Mouse (Mus musculus) CH12.LX (cell line): ENCODE measurements around the gene Ubqlnl. TPM values are rescaled to one million over a fixed set of nuclear protein-coding genes. Genes with fewer than 3 reads are reported as not detected.

Experiments used
- DNase-seq: peaks from one replicate; pipeline ENCODE4 v3.0.0-alpha.2; 2013; ENCODE audit errors: extremely low read depth
- H3K27ac ChIP-seq: 2 replicates; pipeline ENCODE4 v1.5.1; 2012; ENCODE audit warnings: low read depth, mild to moderate bottlenecking, control low read depth, moderate library complexity; ENCODE audit not compliant: insufficient read depth
- H3K27me3 ChIP-seq: replicated peaks from 2 replicates; pipeline ENCODE3; 2012; ENCODE audit warnings: inconsistent platforms
- H3K36me3 ChIP-seq, 2 experiments: replicated peaks in 1 of 2; 2 replicates each; pipeline versions ENCODE3 to v1.6.1; 2012; ENCODE audit warnings: inconsistent platforms in 1 of 2, low read length in 1 of 2, mild to moderate bottlenecking in 1 of 2, mixed read lengths in 1 of 2, moderate library complexity in 1 of 2; ENCODE audit not compliant: control insufficient read depth in 1 of 2, insufficient read depth in 1 of 2
- H3K4me1 ChIP-seq, 2 experiments: 2 replicates each; pipeline ENCODE4 v1.6.1; 2012; ENCODE audit warnings: inconsistent platforms in 1 of 2, moderate library complexity in 1 of 2; ENCODE audit not compliant: insufficient read depth in 2 of 2, control insufficient read depth in 1 of 2
- H3K4me2 ChIP-seq: 2 replicates; pipeline ENCODE4 v1.6.1; 2012; ENCODE audit warnings: low read depth, mild to moderate bottlenecking, control low read depth; ENCODE audit not compliant: poor library complexity, insufficient read depth, severe bottlenecking
- H3K4me3 ChIP-seq, 3 experiments: fragments of 150-350 bp in 1 of 3; sonication (generic) in 1 of 3; replicated peaks in 1 of 3; 2 replicates each; pipeline versions ENCODE3 to v1.5.1; 2011 to 2012; ENCODE audit warnings: low read depth in 2 of 3, low read length in 2 of 3, mild to moderate bottlenecking in 2 of 3, moderate library complexity in 2 of 3, control low read depth in 1 of 3, improper control_type of control experiment in 1 of 3, inconsistent platforms in 1 of 3, mixed read lengths in 1 of 3; ENCODE audit not compliant: poor library complexity in 1 of 3
- H3K79me2 ChIP-seq: replicated peaks from 2 replicates; pipeline ENCODE4 v1.6.1; 2012; ENCODE audit warnings: mild to moderate bottlenecking, moderate library complexity; ENCODE audit not compliant: control insufficient read depth, poor library complexity, insufficient read depth, severe bottlenecking; ENCODE audit errors: extremely low read depth
- H3K9ac ChIP-seq: 2 replicates; pipeline ENCODE4 v1.6.1; 2012; ENCODE audit warnings: low read depth, mild to moderate bottlenecking, control low read depth, moderate library complexity; ENCODE audit not compliant: insufficient read depth
- H3K9me3 ChIP-seq: replicated peaks from 2 replicates; pipeline ENCODE3; 2012; ENCODE audit warnings: low read length, inconsistent platforms, mixed read lengths
- BHLHE40 ChIP-seq: IDR thresholded peaks from 2 replicates; pipeline ENCODE4 v1.6.1; 2011; ENCODE audit warnings: mild to moderate bottlenecking, low read depth, low read length, improper control_type of control experiment
- CHD1 ChIP-seq: IDR thresholded peaks from 2 replicates; pipeline ENCODE4 v1.6.1; 2012; ENCODE audit warnings: low read depth, low read length, improper control_type of control experiment, inconsistent platforms
- CHD2 ChIP-seq: IDR thresholded peaks from 2 replicates; pipeline ENCODE4 v1.6.1; 2011; ENCODE audit warnings: low read length, improper control_type of control experiment
- CTCF ChIP-seq, 2 experiments: IDR thresholded peaks in 1 of 2; conservative IDR thresholded peaks in 1 of 2; 2 replicates each; pipeline ENCODE4 v1.5.1; 2011 to 2012; ENCODE audit warnings: low read depth in 2 of 2, low read length in 2 of 2, improper control_type of control experiment in 1 of 2, inconsistent platforms in 1 of 2, mild to moderate bottlenecking in 1 of 2, moderate library complexity in 1 of 2
- E2F4 ChIP-seq: IDR thresholded peaks from 2 replicates; pipeline ENCODE4 v1.6.1; 2011; ENCODE audit warnings: low read depth, low read length, improper control_type of control experiment; ENCODE audit not compliant: insufficient replicate concordance
- ELF1 ChIP-seq: IDR thresholded peaks from 2 replicates; pipeline ENCODE4 v1.6.1; 2014; ENCODE audit warnings: low read depth, mild to moderate bottlenecking, inconsistent platforms, low read length, improper control_type of control experiment
- GABPA ChIP-seq: IDR thresholded peaks from 2 replicates; pipeline ENCODE4 v1.6.1; 2012; ENCODE audit warnings: low read depth, low read length, improper control_type of control experiment, inconsistent platforms; ENCODE audit not compliant: insufficient replicate concordance
- HCFC1 ChIP-seq: IDR thresholded peaks from 2 replicates; pipeline ENCODE4 v1.6.1; 2012; ENCODE audit warnings: low read depth, mild to moderate bottlenecking, inconsistent platforms, low read length, improper control_type of control experiment
- IRF4 ChIP-seq: IDR thresholded peaks from 2 replicates; pipeline ENCODE4 v1.6.1; 2014; ENCODE audit warnings: low read depth, mild to moderate bottlenecking, inconsistent platforms, low read length, improper control_type of control experiment
- JUN ChIP-seq: IDR thresholded peaks from 2 replicates; pipeline ENCODE4 v1.6.1; 2011; ENCODE audit warnings: low read depth, mild to moderate bottlenecking, low read length, improper control_type of control experiment, moderate library complexity; ENCODE audit not compliant: insufficient read depth
- JUND ChIP-seq: conservative IDR thresholded peaks from 2 replicates; pipeline ENCODE4 v1.6.1; 2011; ENCODE audit warnings: low read depth, low read length, improper control_type of control experiment
- KAT2A ChIP-seq: IDR thresholded peaks from 2 replicates; pipeline ENCODE4 v1.6.1; 2012; ENCODE audit warnings: low read length, improper control_type of control experiment, inconsistent platforms; ENCODE audit not compliant: insufficient replicate concordance
- MAFK ChIP-seq: IDR thresholded peaks from 2 replicates; pipeline ENCODE4 v1.6.1; 2011; ENCODE audit warnings: low read length, improper control_type of control experiment; ENCODE audit not compliant: insufficient replicate concordance
- MAZ ChIP-seq: IDR thresholded peaks from 2 replicates; pipeline ENCODE4 v1.6.1; 2012; ENCODE audit warnings: low read depth, mild to moderate bottlenecking, inconsistent platforms, low read length, improper control_type of control experiment, moderate library complexity
- MEF2A ChIP-seq: IDR thresholded peaks from 2 replicates; pipeline ENCODE4 v1.6.1; 2014; ENCODE audit warnings: low read depth, mild to moderate bottlenecking, inconsistent platforms, low read length, improper control_type of control experiment, borderline replicate concordance
- MXI1 ChIP-seq: IDR thresholded peaks from 2 replicates; pipeline ENCODE4 v1.6.1; 2011; ENCODE audit warnings: mild to moderate bottlenecking, low read depth, low read length, improper control_type of control experiment
- MYC ChIP-seq: IDR thresholded peaks from 2 replicates; pipeline ENCODE4 v1.6.1; 2011; ENCODE audit warnings: low read depth, mild to moderate bottlenecking, improper control_type of control experiment, low read length
- NELFE ChIP-seq: IDR thresholded peaks from 2 replicates; pipeline ENCODE4 v1.6.1; 2011; ENCODE audit warnings: low read depth, low read length, improper control_type of control experiment
- NRF1 ChIP-seq: IDR thresholded peaks from 2 replicates; pipeline ENCODE4 v1.6.1; 2014; ENCODE audit warnings: low read depth, mild to moderate bottlenecking, inconsistent platforms, low read length, improper control_type of control experiment, moderate library complexity
- POLR2A ChIP-seq: IDR thresholded peaks from 2 replicates; pipeline ENCODE4 v1.6.1; 2011; ENCODE audit warnings: low read depth, mild to moderate bottlenecking, improper control_type of control experiment, low read length
- POLR2AphosphoS2 ChIP-seq: IDR thresholded peaks from 2 replicates; pipeline ENCODE4 v1.6.1; 2011; ENCODE audit warnings: low read depth, low read length, improper control_type of control experiment
- RAD21 ChIP-seq: IDR thresholded peaks from 2 replicates; pipeline ENCODE4 v1.6.1; 2011; ENCODE audit warnings: low read depth, mild to moderate bottlenecking, low read length, improper control_type of control experiment, moderate library complexity
- RCOR1 ChIP-seq: conservative IDR thresholded peaks from 2 replicates; pipeline ENCODE4 v1.6.1; 2012; ENCODE audit warnings: low read depth, mild to moderate bottlenecking, inconsistent platforms, low read length, improper control_type of control experiment
- SMC3 ChIP-seq: IDR thresholded peaks from 2 replicates; pipeline ENCODE4 v1.6.1; 2011; ENCODE audit warnings: low read depth, low read length, improper control_type of control experiment
- TBP ChIP-seq: conservative IDR thresholded peaks from 2 replicates; pipeline ENCODE4 v1.6.1; 2011; ENCODE audit warnings: low read depth, low read length, improper control_type of control experiment
- TCF12 ChIP-seq: IDR thresholded peaks from 2 replicates; pipeline ENCODE4 v1.6.1; 2014; ENCODE audit warnings: low read depth, mild to moderate bottlenecking, inconsistent platforms, low read length, improper control_type of control experiment
- USF1 ChIP-seq: IDR thresholded peaks from 2 replicates; pipeline ENCODE4 v1.6.1; 2014; ENCODE audit warnings: low read depth, mild to moderate bottlenecking, inconsistent platforms, low read length, improper control_type of control experiment
- USF2 ChIP-seq: conservative IDR thresholded peaks from 2 replicates; pipeline ENCODE4 v1.6.1; 2011; ENCODE audit warnings: low read depth, low read length, improper control_type of control experiment
- ZC3H11A ChIP-seq: IDR thresholded peaks from 2 replicates; pipeline ENCODE4 v1.6.1; 2012; ENCODE audit warnings: low read depth, mild to moderate bottlenecking, inconsistent platforms, low read length, improper control_type of control experiment
- ZKSCAN1 ChIP-seq: IDR thresholded peaks from 2 replicates; pipeline ENCODE4 v1.6.1; 2012; ENCODE audit warnings: low read depth, inconsistent platforms, low read length, improper control_type of control experiment, borderline replicate concordance
- ZMIZ1 ChIP-seq: IDR thresholded peaks from 2 replicates; pipeline ENCODE4 v1.6.1; 2012; ENCODE audit warnings: low read depth, mild to moderate bottlenecking, inconsistent platforms, low read length, improper control_type of control experiment
- ZNF384 ChIP-seq: IDR thresholded peaks from 2 replicates; pipeline ENCODE4 v1.6.1; 2012; ENCODE audit warnings: low read depth, low read length, improper control_type of control experiment, inconsistent platforms
- dilution Hi-C: fragments of 300-500 bp; cut with MboI; formaldehyde crosslinking; loops from 2 replicates; pipeline ENCODE4 v1.14.3; 2020; ENCODE audit warnings: low sequenced_read_pairs; ENCODE audit not compliant: extremely low pct_unique_long_range_greater_than_20kb, extremely low pct_ligation_motif_present
- in situ Hi-C: fragments of 300-500 bp; cut with MboI; formaldehyde crosslinking; loops from 3 replicates; pipeline ENCODE4 v1.14.3; 2019; ENCODE audit warnings: low sequenced_read_pairs, low pct_ligation_motif_present, low pct_unique_long_range_greater_than_20kb, mixed read lengths
- polyA plus RNA-seq: library from polyadenylated mRNA; unstranded; fragments of >175 nt; gene quantifications from 2 replicates; pipeline ENCODE4 v1.2.1, GENCODE M21; 2012; ENCODE audit warnings: low read depth; ENCODE audit not compliant: insufficient read length
- total RNA-seq, 2 experiments: library from RNA; depleted of rRNA; stranded (reverse); fragments of 300-350 nt in 1 of 2; fragments of >200 nt in 1 of 2; gene quantifications; 2 replicates each; pipeline ENCODE4 v1.2.3; 2012 to 2014

Ubqlnl gene
- total RNA-seq (2012; rRNA removed) (not detected in 2 replicates), total RNA-seq (2014; rRNA removed) (not detected in 2 replicates), polyA plus RNA-seq (not detected in 2 replicates)

DNA sequence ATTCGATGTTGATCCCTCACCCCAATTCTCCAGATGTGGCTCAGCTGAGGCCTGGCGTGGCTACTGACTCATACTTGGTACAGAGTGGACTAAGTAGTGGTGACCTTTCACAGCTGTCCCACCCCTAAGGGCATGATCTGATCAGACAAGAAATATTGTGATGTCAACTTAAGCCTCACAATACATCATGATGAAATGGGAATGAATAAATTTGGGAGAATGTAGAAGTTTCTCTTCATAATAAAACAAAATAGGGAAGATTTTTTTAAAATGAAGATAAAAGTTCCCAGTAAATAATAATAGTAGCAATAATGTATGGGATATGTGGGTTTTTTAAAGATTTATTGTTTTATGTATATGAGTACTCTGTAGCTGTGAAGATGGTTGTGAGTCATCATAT lies at the start of gene Ubqlnl:
Gene Ubqlnl (minus strand): TSS at position 101 of the 400 bp plus-strand sequence.
- dilution Hi-C loops = no loop called here
- no peaks in the 10 kb centered on the region for H3K36me3 ChIP-seq
- DNase-seq = no peak
- no peak within 1 kb of the TSS for H3K27ac ChIP-seq
- H3K4me2 ChIP-seq = no peak within 1 kb of the TSS
- no peaks in the 10 kb centered on the region for H3K27me3 ChIP-seq
- H3K79me2 ChIP-seq = no peaks in the 10 kb centered on the region
- in situ Hi-C loops = no loop called here
- H3K9ac ChIP-seq = no peak within 1 kb of the TSS
- H3K4me1 ChIP-seq = no peaks in the 10 kb centered on the region
- H3K9me3 ChIP-seq = no peaks in the 10 kb centered on the region
- TF ChIP-seq ZNF384 (no peak), JUND (no peak), MAFK (no peak), RCOR1 (no peak), USF1 (no peak)
- TF ChIP-seq, all 38 proteins: peak for 0
- no peak within 1 kb of the TSS for H3K4me3 ChIP-seq

DNA sequence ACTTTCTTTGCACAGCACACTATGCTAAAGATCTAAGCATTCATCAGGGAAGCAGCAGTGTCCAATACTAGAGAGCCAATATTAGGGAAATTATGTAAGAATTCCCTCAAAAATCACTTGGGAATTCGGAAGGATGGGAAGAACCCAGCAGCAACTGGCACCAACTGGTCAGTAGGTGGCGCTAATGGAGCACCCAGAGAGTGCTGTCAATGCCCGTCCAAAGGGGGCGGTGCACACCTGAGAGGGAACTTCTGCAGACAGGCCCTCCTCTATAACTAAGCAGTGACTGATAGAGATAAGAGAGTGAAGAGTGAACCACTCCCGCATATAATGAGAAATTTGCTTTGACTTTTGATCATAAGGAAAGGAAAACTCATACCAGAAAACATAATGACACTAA lies 49.5 kb upstream of the Ubqlnl start:
- in situ Hi-C loops = loop anchor here (25.0 kb wide), 1 partner anchor 488 kb away; the partner anchor contains the start of gene Olfr243
- dilution Hi-C loops = no loop called here
- no peaks in the 10 kb centered on the region for H3K9me3 ChIP-seq
- peak; percentile 77 for DNase-seq
- H3K4me1 ChIP-seq = no peaks in the 10 kb centered on the region
- no peak overlapping the region for H3K4me2 ChIP-seq
- no peaks in the 10 kb centered on the region for H3K36me3 ChIP-seq
- no peak overlapping the region for H3K27ac ChIP-seq
- no peaks in the 10 kb centered on the region for H3K79me2 ChIP-seq
- H3K9ac ChIP-seq = no peak overlapping the region
- H3K27me3 ChIP-seq = no peaks in the 10 kb centered on the region
- H3K4me3 ChIP-seq = no peak overlapping the region
- no peak for TF ChIP-seq JUN
- TF ChIP-seq ELF1 = 0 out of 2 replicates have a peak, but pooled peaks have one; percentile 11
- TF ChIP-seq CTCF (conservative IDR thresholded peaks at IDR 0.05 in 1 of 2, IDR thresholded peaks at IDR 0.05 in 1 of 2; ENCODE audit: low read depth in 2 of 2, low read length in 2 of 2) = peak; percentile 94 to 99
- TF ChIP-seq MAZ = peak; percentile 69; the same call in 1 of the 2 replicates
- TF ChIP-seq GABPA = no peak
- no peak for TF ChIP-seq MXI1
- no peak for TF ChIP-seq MEF2A
- no peak for TF ChIP-seq ZKSCAN1
- TF ChIP-seq ZNF384 = no peak
- TF ChIP-seq CHD2 = no peak
- TF ChIP-seq POLR2A = no peak
- TF ChIP-seq RCOR1 = no peak
- TF ChIP-seq IRF4 = peak; percentile 39; the same call in 1 of the 2 replicates
- TF ChIP-seq SMC3 = peak; percentile 94
- no peak for TF ChIP-seq JUND
- no peak for TF ChIP-seq USF1
- no peak for TF ChIP-seq HCFC1
- TF ChIP-seq USF2 = no peak
- TF ChIP-seq CHD1 = no peak
- peak; percentile 60 for TF ChIP-seq ZC3H11A
- no peak for TF ChIP-seq TCF12
- no peak for TF ChIP-seq KAT2A
- TF ChIP-seq POLR2AphosphoS2 = no peak
- no peak for TF ChIP-seq NRF1
- no peak for TF ChIP-seq BHLHE40
- no peak for TF ChIP-seq ZMIZ1
- no peak for TF ChIP-seq MAFK
- peak; percentile 94 for TF ChIP-seq RAD21
- no peak for TF ChIP-seq MYC
- no peak for TF ChIP-seq E2F4
- TF ChIP-seq NELFE = peak; percentile 68; the same call in 1 of the 2 replicates
- TF ChIP-seq TBP = no peak
